Mouse (Mus musculus) MEL (cell line): ENCODE measurements at regions not wholly inside any gene's neighbourhood (a gene's known extent, or its start where the extent isn't known, plus 50 kb on each side); places are given as distances from the start of the nearest gene placed in this dataset.

Experiments
- CTCF ChIP-seq, 3 experiments: IDR thresholded peaks in 2 of 3; conservative IDR thresholded peaks in 1 of 3; 2 replicates each; pipeline ENCODE4 v1.5.1; 2011 to 2012; ENCODE audit warnings: low read length in 3 of 3, low read depth in 2 of 3, mild to moderate bottlenecking in 2 of 3, improper control_type of control experiment in 1 of 3, inconsistent platforms in 1 of 3, mixed read lengths in 1 of 3, moderate library complexity in 1 of 3; ENCODE audit not compliant: control insufficient read depth in 1 of 3, insufficient read depth in 1 of 3, poor library complexity in 1 of 3, severe bottlenecking in 1 of 3
- E2F4 ChIP-seq: IDR thresholded peaks from 2 replicates; pipeline ENCODE4 v1.6.1; 2011; ENCODE audit warnings: low read depth, low read length, improper control_type of control experiment, borderline replicate concordance
- ETS1 ChIP-seq: IDR thresholded peaks from 2 replicates; pipeline ENCODE4 v1.6.1; 2012; ENCODE audit warnings: low read depth, mild to moderate bottlenecking, inconsistent platforms, low read length, improper control_type of control experiment, moderate library complexity
- POLR2A ChIP-seq, 2 experiments: IDR thresholded peaks; 2 replicates each; pipeline ENCODE4 v1.6.1; 2011 to 2012; ENCODE audit warnings: low read length in 2 of 2, mild to moderate bottlenecking in 2 of 2, control low read depth in 1 of 2, improper control_type of control experiment in 1 of 2, low read depth in 1 of 2, moderate library complexity in 1 of 2; ENCODE audit not compliant: control insufficient read depth in 1 of 2, insufficient read depth in 1 of 2, poor library complexity in 1 of 2
- POLR2AphosphoS2 ChIP-seq: IDR thresholded peaks from 2 replicates; pipeline ENCODE4 v1.6.1; 2011; ENCODE audit warnings: low read length, improper control_type of control experiment
- POLR2AphosphoS5 ChIP-seq: IDR thresholded peaks from 2 replicates; pipeline ENCODE4 v1.6.1; 2012; ENCODE audit warnings: low read depth, borderline replicate concordance, mild to moderate bottlenecking, inconsistent platforms, low read length, moderate library complexity, mixed read lengths
- RCOR1 ChIP-seq: IDR thresholded peaks from 2 replicates; pipeline ENCODE4 v1.6.1; 2012; ENCODE audit warnings: low read depth, mild to moderate bottlenecking, inconsistent platforms, low read length, improper control_type of control experiment
- SIN3A ChIP-seq: IDR thresholded peaks from 2 replicates; pipeline ENCODE4 v1.6.1; 2012; ENCODE audit warnings: low read length, improper control_type of control experiment, inconsistent platforms
- TCF12 ChIP-seq: IDR thresholded peaks from 2 replicates; pipeline ENCODE4 v1.6.1; 2014; ENCODE audit warnings: low read depth, mild to moderate bottlenecking, inconsistent platforms, low read length, improper control_type of control experiment, moderate library complexity
- USF1 ChIP-seq: IDR thresholded peaks from 2 replicates; pipeline ENCODE4 v1.6.1; 2014; ENCODE audit warnings: low read depth, mild to moderate bottlenecking, inconsistent platforms, low read length, improper control_type of control experiment, moderate library complexity
- ZC3H11A ChIP-seq: IDR thresholded peaks from 2 replicates; pipeline ENCODE4 v1.6.1; 2012; ENCODE audit warnings: low read depth, mild to moderate bottlenecking, inconsistent platforms, low read length, improper control_type of control experiment
- ZNF384 ChIP-seq: IDR thresholded peaks from 2 replicates; pipeline ENCODE4 v1.6.1; 2012; ENCODE audit warnings: low read depth, mild to moderate bottlenecking, inconsistent platforms, low read length, improper control_type of control experiment

DNA sequence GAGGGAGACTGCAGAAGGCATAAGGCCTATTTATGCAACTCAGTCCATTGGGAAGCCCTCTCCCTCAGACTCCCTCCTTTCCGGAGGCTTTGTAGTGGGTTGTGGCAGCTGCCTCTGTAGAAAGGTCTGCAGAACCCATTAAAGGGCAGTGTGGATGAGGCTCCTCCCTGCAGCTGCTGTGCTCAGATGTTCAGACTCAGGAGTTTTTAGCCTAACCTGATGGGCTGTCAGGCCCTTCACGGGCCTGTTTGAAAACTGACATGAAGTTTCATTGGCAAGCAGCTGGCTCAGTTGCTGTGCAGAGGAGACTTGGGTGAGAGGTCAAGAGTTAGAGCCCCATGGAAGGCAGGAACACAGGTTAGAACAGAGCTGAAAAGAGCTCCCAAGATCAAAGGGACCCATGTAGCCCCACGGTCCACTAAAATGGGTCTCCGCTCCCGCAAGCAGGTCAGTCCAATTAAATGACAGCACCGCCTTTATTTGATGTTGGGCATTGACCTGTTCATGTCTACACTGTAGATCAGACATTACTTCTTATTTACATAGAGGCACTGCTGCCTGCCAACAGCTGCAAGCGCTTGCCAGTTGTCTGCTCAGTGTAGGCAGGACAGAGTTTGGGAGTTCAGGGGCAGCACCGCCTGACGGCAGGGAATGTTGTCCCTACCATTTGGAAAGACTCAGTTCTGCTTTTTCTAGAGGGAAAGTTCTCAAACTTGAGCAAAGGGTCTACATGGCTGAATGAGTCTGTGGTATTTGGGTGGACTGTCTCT lies 53.8 kb upstream of the Usp46 start:
- TF ChIP-seq CTCF (IDR thresholded peaks at IDR 0.05 in 2 of 3, conservative IDR thresholded peaks at IDR 0.05 in 1 of 3; ENCODE audit: control insufficient read depth in 1 of 3, insufficient read depth in 1 of 3, low read depth in 2 of 3, low read length in 3 of 3, poor library complexity in 1 of 3, severe bottlenecking in 1 of 3), result no peak
- TF ChIP-seq POLR2AphosphoS5, result no peak
- TF ChIP-seq SIN3A, result no peak
- no peak for TF ChIP-seq ETS1
- no peak for TF ChIP-seq POLR2AphosphoS2
- no peak for TF ChIP-seq ZNF384
- TF ChIP-seq POLR2A (IDR thresholded peaks at IDR 0.05; ENCODE audit: control insufficient read depth in 1 of 2, insufficient read depth in 1 of 2, low read depth in 1 of 2, low read length in 2 of 2, poor library complexity in 1 of 2), result no peak
- TF ChIP-seq E2F4, result no peak
- no peak for TF ChIP-seq RCOR1
- no peak for TF ChIP-seq ZC3H11A
- no peak for TF ChIP-seq TCF12
- TF ChIP-seq USF1, result no peak
